Mouse (Mus musculus): ENCODE data around the gene Magi3. TPM values are rescaled to one million over a fixed set of nuclear protein-coding genes. Genes with fewer than 3 reads are reported as not detected.

Gene Magi3
- total and polyA plus RNA-seq, 3 experiments: 0.68 to 2.6 (median 1.8) TPM

DNA sequence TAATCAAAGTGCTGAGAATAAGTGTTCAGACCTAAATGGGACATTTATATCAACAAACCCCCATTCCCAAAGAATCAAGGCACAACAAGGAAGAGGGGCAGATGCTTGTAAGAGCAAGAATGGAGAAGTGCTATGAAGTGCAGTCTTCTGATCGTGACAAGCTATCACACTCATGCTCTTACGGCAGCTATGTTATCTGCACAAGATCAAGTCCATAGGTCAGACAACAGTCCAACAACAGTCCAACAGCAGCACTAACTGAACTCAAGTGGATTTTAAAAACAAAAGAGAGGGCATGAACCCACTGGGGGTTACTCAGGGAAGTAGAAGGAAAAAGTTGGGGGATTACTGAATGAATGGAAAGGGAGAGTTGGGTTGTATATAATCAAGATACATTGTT is 30.4 kb downstream of the Magi3 start:
- H3K9ac ChIP-seq (ENCODE audit: insufficient read depth, low read depth): no peak overlapping the region
- no peaks in the 10 kb centered on the region for H3K27me3 ChIP-seq (replicated peaks)
- in situ Hi-C loops (cut with MboI; ENCODE audit: low pct_ligation_motif_present, low pct_unique_long_range_greater_than_20kb, low sequenced_read_pairs) (no loop called here), dilution Hi-C loops (cut with MboI; ENCODE audit: extremely low pct_ligation_motif_present, extremely low pct_unique_long_range_greater_than_20kb, low sequenced_read_pairs) (no loop called here)
- no peak overlapping the region for H3K4me2 ChIP-seq (ENCODE audit: insufficient read depth, low read depth, poor library complexity, severe bottlenecking)
- no peak overlapping the region for H3K27ac ChIP-seq (ENCODE audit: insufficient read depth, low read depth)
- H3K4me1 ChIP-seq (ENCODE audit: control insufficient read depth in 1 of 2, insufficient read depth in 2 of 2): peaks cover 0 to 8% of the 10 kb centered on the region in 2 experiments; a peak in 2 of 4 replicates
- TF ChIP-seq MXI1 (IDR thresholded peaks at IDR 0.05; ENCODE audit: low read depth, low read length): no peak
- no peak for TF ChIP-seq CHD1 (IDR thresholded peaks at IDR 0.05; ENCODE audit: low read depth, low read length)
- TF ChIP-seq POLR2AphosphoS2 (IDR thresholded peaks at IDR 0.05; ENCODE audit: low read depth, low read length): no peak
- no peak for TF ChIP-seq UBTF (IDR thresholded peaks at IDR 0.05; ENCODE audit: low read depth, low read length)
- TF ChIP-seq JUND (conservative IDR thresholded peaks at IDR 0.05; ENCODE audit: low read depth, low read length): no peak
- no peaks in the 10 kb centered on the region for H3K79me2 ChIP-seq (replicated peaks; ENCODE audit: control insufficient read depth, extremely low read depth, insufficient read depth, poor library complexity, severe bottlenecking)
- no peak for DNase-seq (ENCODE audit: extremely low read depth)
- no peaks in the 10 kb centered on the region for H3K36me3 ChIP-seq (replicated peaks in 1 of 2; ENCODE audit: control insufficient read depth in 1 of 2, insufficient read depth in 1 of 2, low read length in 1 of 2)
- H3K4me3 ChIP-seq (replicated peaks in 1 of 3; ENCODE audit: low read depth in 2 of 3, low read length in 2 of 3, poor library complexity in 1 of 3): no peak overlapping the region
- H3K9me3 ChIP-seq (replicated peaks; ENCODE audit: low read length): no peaks in the 10 kb centered on the region

DNA sequence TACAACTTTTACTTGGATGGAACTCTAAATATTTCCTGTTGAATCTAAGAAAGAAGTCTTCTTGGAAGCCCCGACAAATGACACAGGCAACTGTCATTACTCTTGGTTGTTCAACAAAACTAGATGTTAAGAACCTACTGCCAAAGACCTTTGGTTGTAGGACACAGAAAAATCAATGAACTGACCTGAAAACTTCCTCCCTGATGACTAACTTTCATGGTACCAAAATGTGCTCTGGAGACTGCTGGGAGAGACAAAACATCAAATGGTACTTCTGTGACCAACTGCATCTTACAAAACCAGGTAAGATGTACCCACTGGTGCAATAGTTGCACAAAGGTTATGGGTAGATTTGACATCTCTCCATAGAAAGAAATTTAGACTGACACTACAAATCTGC is 30.9 kb downstream of the Magi3 start:
- Histone ChIP-seq H3K36me3 (replicated peaks in 1 of 2; ENCODE audit: control insufficient read depth in 1 of 2, insufficient read depth in 1 of 2, low read length in 1 of 2) (no peaks in the 10 kb centered on the region), H3K79me2 (replicated peaks; ENCODE audit: control insufficient read depth, extremely low read depth, insufficient read depth, poor library complexity, severe bottlenecking) (no peaks in the 10 kb centered on the region), H3K27me3 (replicated peaks) (no peaks in the 10 kb centered on the region), H3K4me1 (ENCODE audit: control insufficient read depth in 1 of 2, insufficient read depth in 2 of 2) (peaks cover 0 to 8% of the 10 kb centered on the region in 2 experiments; a peak in 2 of 4 replicates), H3K4me2 (ENCODE audit: insufficient read depth, low read depth, poor library complexity, severe bottlenecking) (no peak overlapping the region), H3K9ac (ENCODE audit: insufficient read depth, low read depth) (no peak overlapping the region), H3K4me3 (replicated peaks in 1 of 3; ENCODE audit: low read depth in 2 of 3, low read length in 2 of 3, poor library complexity in 1 of 3) (no peak overlapping the region), H3K9me3 (replicated peaks; ENCODE audit: low read length) (no peaks in the 10 kb centered on the region), H3K27ac (ENCODE audit: insufficient read depth, low read depth) (no peak overlapping the region)
- TF ChIP-seq MAX (IDR thresholded peaks at IDR 0.05; ENCODE audit: low read length) (no peak), POLR2AphosphoS2 (IDR thresholded peaks at IDR 0.05; ENCODE audit: low read depth, low read length) (no peak), CHD2 (IDR thresholded peaks at IDR 0.05; ENCODE audit: low read length) (no peak), ZKSCAN1 (IDR thresholded peaks at IDR 0.05; ENCODE audit: borderline replicate concordance, low read depth, low read length) (no peak), POLR2A (IDR thresholded peaks at IDR 0.05; ENCODE audit: low read depth, low read length) (no peak), ZNF384 (IDR thresholded peaks at IDR 0.05; ENCODE audit: low read depth, low read length) (no peak), ELF1 (IDR thresholded peaks at IDR 0.05; ENCODE audit: low read depth, low read length) (no peak), GABPA (IDR thresholded peaks at IDR 0.05; ENCODE audit: insufficient replicate concordance, low read depth, low read length) (no peak), TCF12 (IDR thresholded peaks at IDR 0.05; ENCODE audit: low read depth, low read length) (no peak), E2F4 (IDR thresholded peaks at IDR 0.05; ENCODE audit: insufficient replicate concordance, low read depth, low read length) (no peak), BHLHE40 (IDR thresholded peaks at IDR 0.05; ENCODE audit: low read depth, low read length) (no peak), UBTF (IDR thresholded peaks at IDR 0.05; ENCODE audit: low read depth, low read length) (no peak)
- DNase-seq (ENCODE audit: extremely low read depth): no peak
- dilution Hi-C loops (cut with MboI; ENCODE audit: extremely low pct_ligation_motif_present, extremely low pct_unique_long_range_greater_than_20kb, low sequenced_read_pairs) (no loop called here), in situ Hi-C loops (cut with MboI; ENCODE audit: low pct_ligation_motif_present, low pct_unique_long_range_greater_than_20kb, low sequenced_read_pairs) (no loop called here)
